Mouse (Mus musculus) layer of hippocampus, adult 8-10 months (tissue): ENCODE data around the gene Ppp1r37. TPM values are rescaled to one million over a fixed set of nuclear protein-coding genes. Genes with fewer than 3 reads are reported as not detected.

Experiments used
- DNase-seq, 2 experiments: peaks; one replicate each; pipeline ENCODE4 v3.0.0; 2022; ENCODE audit warnings: low spot score in 2 of 2
- total RNA-seq, 4 experiments: library from RNA; stranded (reverse); gene quantifications; 2 replicates each; pipeline ENCODE4 v1.2.4; 2022

The Ppp1r37 gene
- total RNA-seq, 4 experiments from 2014 or later, result 97.7 to 120 (median 108) TPM

DNA sequence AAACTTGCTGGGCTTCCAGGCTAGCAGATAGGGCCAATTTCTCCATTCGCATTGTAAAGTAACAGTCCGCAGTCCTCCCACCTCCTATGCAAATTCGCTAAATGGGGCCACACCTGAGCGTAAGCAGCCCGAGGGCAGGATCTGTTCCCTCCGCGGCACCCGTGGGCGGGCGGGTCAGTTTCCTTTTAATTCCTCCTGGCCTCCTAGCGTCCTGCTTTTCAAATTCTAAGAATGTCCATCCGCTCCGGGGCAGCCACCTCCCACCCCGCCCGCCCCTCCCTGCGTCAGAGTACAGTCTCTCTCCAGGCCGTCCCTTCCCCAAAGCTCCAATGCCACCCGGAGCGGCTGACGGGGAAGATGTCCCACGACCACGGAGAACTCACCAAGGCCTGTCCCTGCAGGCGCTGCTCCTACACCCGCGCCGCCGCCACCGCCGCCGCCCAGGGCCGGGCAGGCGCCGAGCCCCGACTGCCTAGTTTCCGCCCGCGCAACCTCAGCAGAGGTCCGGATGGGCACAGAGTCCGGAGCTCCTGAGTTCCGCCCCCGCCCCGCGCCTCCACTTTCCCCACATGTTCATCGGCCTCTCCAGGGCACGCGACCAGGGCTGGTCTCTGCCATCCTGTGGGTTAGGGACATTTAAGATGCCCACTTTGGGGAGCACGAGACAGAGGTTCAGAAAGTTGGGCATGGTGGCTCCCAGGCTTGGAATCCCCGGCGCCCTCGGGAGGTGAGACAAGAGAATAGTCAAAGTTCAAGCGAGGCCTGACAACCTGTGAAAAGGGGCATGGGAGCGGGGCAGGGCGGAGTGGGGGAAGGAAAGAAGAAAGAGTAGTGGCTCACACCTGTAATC lies 10.3 kb upstream of the Ppp1r37 start:
- DNase-seq, result peak in 1 of 2 experiments; percentile 65

DNA sequence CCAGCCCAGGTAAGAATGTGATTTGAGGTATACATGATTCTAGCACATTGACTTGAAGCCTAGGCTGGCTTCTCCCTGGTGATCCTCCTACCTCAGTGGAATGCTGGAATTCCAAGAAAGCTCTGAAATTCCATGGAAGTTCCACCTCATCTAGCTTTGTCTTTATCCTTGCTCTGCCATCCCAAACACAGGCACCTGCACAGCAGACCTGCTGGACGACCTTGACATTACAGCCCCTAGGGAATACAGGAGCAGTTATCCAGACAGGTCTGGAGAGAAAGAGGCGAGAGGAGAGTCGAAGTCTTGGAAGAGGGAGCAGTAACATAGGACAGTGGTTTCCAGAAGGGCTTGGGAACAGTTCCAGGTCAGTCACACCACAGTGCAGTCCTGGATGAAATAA lies 6.8 kb upstream of the Ppp1r37 start:
- no peak for DNase-seq

DNA sequence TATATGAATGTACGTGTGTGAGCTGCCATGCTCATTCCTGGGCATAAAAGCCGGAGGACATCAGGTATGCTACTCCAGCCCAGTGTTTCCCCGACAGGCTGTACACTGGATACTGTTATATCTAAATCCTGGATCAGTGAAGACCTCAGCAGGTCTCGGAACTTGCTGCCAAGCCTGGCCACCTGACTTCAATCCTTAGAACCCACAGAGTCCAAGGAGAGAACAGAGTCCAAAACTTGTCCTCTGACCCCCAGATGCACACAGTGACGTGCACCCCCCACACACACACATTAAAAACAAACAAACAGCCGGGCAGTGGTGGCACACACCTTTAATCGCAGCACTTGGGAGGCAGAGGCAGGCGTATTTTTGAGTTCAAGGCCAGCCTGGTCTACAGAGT lies 4.5 kb upstream of the Ppp1r37 start:
- no peak for DNase-seq

DNA sequence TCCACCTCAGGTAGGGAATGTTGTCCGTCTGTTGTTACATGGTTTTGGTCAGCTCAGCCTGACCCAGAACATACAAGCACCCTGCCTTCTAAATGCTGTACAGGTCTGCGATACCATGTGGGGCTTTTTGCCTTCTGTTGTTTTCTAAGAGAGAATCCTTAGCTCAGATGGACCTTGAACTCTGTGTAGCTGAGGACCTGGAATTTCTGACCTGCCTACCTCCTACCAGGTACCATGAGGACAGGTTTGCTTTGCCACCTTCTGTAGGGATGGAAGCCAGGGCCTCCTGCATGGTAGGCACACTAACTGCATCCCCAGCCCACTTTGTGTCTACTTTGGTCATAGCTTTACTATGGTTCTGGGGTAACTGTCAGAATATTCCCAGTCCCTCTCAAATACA lies 2.9 kb upstream of the Ppp1r37 start:
- DNase-seq, result no peak

DNA sequence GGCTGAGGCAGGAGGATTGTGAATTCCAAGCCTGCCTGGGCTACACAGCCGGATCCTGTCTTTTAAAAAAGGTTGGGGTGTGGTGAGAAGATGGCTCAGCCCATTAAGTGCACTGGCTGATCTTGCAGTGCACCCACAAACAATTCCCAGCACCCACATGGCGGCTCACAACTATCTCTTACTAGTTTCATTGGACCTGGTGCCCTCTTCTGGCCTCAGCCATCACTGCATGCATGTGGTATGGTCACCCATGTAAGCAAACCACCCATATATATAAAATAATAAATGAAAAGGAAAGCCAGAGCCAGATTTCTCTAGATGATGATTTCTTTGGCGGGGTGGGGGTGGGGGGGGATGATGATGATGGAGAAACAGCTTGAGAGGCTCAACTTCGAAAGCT lies 1.6 kb upstream of the Ppp1r37 start:
- DNase-seq, result no peak

DNA sequence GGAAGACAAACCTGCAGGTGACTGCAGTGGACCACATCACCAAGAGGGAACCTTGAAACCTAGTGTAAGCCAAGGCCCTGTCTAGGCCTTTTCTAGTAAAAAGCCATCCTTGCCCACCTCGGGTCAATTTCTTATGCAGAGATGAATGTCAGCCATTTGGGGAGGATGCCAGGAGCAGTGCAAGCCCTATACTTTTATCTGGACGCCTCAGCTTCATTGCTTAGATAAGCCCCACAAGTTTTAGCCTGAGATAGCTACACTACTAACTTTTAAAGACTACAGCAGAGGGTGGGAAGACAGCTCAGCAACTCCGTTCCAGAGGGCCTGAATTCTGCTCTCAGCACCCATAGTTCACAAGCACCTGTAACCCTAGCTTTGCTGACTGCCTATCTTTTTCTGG lies 1.0 kb upstream of the Ppp1r37 start:
- no peak for DNase-seq

DNA sequence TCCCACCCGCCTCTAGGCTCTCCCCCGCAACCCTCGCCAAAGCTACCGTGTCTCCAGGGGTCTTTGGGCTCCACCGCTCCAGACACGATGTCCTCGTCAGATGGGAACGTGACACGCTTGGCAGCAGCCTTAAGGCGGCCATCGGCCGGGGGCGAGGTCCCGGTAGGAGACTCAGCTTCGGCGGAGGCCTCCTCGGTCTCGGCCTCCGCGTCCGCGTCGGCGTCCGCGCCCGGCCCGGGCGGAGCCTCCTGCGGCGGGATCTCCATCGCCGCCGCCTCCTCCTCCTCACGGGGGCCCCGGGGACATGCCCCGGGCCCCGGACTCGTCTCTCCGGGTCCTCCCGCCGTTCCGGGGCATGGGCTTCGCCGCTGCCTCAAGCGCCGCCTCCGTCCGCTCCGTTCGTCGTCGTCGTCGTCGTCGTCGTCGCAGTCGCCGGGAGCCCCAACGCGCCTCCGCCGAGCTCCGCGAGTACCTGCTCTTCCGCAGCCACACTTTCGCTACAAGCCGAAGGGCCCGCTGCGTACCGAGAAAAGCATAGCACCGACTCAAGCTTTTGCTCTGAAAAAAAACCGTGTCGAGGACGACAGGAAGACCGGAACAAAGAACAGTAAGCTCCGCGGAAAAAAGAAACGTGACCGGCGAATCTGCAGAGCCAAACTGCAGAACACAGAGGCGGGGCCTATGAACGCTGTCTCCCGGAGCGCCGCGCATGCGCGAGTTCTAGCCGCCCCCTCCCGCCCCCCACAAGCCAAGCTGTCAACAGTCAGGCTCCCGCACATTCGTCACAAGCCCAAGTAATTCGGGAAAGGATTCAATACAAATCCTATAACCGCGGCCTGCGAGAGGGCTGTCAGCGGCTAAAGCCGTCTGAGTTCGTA lies 872 bp downstream of the Ppp1r37 start:
- peak; percentile 73 to 86 for DNase-seq

DNA sequence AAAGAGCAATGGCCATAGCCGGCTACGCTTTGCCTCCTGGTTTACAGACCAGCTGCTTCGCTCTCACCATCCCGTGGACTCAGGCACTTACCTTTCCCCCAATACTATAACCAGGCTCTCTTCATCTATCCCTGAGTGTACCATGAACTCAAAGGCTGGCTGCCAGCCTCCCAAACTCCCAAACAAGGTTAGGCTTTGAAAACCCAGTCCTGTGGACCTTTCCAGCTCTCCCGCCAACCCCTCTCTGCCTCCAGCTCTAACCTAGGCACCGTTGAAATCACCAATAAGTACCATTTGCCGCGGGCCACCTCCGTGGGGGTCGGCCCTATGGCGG lies 1.5 kb downstream of the Ppp1r37 start:
- DNase-seq, result no peak

DNA sequence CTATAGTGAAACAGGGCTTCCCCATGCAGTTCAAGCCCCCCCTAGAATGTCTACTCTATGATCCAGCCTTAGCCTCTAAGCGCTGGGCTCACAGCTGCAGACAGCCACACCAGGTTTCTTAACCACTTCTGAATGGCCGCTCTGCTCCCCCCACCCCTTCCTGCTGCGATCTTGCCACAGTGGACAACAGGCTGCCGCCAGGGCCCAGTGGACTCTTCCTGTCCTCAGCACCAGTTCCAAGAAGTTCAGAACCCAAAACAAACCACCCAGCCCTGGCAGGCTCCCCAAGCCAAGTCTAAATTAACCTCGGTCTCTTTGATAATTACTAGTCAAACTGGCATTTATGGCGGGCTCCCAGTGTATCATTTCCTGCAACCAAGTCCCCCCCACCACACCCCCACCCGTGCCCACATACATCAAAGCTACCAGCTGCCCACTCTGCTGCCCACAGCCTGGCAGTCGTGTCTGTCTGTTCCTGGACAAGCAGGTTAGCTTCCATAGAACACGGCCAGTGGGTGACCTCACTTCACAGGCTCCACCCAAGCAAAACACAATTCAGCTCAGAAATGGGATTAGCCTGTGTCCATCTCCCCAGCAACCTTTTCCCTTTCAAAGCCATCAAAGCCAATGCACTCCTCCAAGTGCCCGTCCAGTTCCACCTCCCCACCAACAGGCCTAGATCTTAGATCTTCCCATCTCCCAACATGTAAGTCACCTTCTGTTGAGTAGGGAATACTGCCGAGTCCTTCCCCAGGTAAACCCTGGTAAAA lies 2.2 kb downstream of the Ppp1r37 start:
- no peak for DNase-seq

DNA sequence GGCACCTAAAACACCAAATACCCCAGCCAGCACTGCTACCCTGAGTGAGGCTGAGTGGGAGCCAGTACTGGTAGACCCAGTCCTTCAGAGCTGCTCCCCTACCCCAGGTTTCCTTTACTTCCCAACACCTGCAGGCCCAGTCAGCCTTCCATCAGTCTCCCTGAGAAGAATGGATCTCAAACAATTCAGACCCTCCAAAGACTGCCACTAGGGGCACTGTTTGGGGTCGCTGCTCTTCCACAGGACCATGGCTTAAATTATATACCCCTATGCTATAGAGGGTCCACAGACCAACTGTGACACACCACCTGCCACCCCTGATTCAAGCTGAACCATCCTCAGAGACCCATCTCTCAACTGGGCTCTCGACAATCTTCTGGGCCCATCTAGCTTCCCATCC lies 3.9 kb downstream of the Ppp1r37 start:
- no peak for DNase-seq

DNA sequence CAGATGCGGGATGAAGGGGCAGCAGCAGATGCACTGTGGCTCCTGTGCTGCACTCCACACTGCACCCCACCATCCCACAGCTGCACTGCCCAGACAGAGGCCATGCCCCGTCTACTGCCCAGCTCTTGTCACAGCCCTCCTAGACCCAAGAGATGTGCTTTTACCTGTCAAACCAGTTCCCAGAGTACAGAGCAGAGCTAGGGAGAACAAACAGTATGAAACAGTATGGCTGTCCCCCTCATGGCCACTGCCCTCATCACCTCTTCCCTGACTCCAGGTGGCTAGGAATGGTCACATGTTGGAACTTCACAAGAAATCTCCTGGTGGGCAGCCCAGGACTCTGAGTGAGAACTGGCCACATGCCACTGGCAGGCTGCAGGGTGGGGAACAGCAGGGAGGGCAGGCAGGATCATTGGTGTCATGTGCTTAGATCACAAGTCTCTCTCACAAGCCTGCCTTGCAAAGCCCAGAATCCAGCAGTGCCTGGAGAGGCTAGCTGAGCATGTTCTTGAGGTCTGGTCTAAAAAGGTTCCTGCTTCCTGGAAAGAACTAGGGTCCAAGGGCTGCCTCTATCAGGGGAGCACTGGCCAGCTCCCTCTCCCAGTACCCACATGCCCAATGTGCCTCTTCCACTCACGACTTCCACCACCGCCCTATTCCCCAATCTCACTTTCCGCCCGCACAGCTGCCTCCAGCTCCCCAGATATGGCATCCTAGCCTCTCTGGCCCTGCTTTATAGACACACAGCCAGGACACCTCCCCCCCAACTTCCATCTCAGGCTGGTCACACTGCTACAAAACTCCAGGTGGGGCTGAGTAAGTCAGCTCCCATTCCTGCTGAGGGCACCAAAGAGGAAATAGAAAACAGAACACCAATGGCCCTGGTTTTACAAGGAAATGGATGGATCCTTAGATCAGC lies 4.6 kb downstream of the Ppp1r37 start:
- no peak for DNase-seq

DNA sequence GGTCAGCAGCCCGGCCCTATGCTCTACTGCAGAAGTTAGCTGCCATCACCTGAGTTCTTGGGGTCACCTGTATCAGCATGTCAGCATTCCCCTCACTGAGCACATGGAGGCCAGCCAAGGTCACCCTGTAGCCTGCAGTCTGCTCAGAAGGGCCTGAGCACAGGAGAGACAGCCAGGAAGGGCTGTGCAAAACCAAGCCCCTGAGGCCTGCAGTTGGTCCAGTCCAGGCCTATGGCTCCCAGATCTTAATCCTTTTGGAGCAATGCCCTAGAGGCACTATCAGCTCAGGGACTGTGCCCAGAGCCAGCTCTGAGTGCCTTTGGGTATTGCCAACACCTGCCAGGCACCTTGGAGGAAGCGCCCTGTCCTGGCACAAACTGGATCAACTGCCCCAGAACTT lies 5.8 kb downstream of the Ppp1r37 start:
- DNase-seq, result no peak

DNA sequence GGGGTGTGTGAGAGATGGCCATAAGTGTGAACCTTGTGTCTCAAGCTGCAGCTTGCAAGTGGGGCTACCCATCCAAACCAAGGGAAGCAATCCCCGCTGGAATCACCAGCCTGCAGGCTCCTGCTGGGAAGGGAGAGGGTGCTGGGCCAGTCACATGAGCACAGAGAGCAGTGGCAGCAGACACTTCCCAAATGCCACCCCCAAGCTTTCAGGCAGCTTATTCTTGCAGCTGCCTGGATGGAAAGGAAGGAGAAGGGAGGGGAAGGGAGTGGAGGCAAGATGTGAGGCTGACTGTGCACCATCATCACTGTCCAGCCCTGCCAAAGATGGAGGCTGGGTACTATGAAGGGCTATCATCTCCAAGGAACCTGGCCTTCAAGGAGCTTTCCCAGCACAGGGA lies 8.7 kb downstream of the Ppp1r37 start:
- DNase-seq, result peak; percentile 39 to 51

DNA sequence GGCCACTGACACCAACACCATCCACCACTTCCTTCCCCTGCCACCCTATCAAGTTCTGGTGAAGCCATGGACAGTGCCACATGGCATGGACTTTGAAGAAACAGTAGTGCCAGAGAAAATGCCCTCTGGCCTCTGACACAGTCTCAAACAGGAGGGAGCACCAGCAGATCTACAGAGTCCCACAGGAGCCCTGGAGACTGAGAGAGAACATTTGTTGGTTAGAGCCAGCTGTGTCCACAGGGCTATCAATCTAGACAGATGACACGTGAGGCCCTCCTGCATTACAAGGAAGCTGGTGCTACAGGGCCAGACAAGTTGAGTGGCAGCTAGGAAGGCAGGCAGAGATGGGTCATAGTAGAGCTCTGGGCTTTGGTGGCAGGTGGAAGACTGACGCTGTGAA lies 10.4 kb downstream of the Ppp1r37 start:
- no peak for DNase-seq

DNA sequence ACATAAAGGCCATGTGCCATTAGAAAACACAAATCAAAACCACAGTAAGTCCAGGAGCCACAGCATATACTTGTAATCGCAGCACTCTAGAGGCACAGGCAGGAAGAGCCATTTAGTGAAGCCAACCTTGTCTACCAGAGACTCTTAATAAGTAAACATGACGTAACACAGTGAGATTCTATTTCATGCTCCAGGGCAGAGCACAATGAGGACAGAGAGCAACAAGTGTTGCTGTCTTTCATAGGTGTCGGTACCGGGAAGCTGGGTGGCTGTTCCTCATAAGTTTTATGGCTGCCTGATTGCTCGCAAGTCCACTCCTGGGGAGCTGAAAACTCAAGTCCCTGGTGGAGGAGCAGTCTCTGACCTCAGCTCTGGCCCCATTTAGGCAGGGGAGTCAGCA lies 11.2 kb downstream of the Ppp1r37 start:
- no peak for DNase-seq

DNA sequence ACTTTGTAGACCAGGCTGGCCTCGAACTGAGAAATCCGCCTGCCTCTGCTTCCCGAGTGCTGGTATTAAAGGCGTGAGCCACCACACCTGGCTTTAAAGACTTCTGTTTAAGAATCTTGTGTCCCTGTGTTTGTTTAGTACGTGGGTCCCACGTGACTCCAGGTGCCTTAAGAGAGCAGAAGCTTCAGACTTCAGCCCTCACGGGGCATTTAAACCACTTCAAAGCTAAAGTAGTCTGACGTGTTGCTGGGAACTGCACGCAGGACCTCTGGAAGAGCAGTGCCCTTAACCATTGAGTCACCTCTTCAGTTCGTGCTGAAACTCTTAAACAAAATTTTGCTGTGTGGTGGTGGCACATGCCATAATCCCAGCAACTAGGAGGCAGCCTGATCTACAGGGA lies 13.5 kb downstream of the Ppp1r37 start:
- DNase-seq, result no peak

DNA sequence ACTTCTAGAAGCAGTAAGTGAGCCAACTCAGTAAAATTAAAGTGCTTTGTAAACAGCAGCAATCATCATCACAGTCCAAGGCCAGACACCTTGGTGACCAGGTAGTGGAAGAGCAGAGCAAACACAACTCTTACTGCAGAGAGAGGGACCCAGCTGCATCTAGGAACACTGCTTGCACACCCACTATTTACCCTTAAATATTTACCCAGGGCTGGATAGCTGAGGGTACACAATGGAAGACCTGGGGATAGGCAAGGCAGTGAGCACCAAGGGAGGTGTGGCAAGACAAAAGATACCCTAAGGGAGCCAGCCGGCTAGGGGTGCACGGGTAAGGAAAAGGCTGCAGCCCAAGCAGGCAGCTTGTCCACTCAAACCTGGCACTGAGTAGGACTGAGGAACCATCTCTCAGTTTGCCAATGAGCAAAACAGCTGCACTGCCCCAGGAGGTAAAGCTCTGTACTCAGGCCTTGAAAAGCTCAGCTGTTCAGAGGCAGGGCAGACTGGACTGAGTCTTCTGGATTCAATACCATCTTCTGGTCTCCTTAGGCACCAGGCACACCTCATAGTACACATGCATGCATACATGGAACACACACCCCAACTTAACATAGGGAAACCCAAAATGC lies 15.4 kb downstream of the Ppp1r37 start:
- no peak for DNase-seq

DNA sequence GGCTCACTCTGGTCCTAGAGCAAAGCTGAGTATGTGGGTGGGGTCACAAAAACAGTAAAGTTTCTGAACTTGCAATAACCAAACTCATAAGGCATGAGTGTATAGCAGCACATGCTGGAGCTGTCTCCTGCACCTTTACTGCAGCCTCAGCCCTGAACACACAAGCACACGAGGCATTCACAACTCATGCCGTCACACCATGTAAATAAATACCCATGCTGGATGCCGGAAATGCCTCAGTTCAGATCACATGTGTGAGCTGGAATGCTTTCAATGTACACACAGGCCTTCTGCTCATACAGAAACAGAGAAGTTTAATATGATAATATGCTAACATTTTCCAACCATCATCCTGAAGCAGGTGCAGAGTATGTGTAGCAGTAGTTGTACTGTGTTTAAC lies 16.9 kb downstream of the Ppp1r37 start:
- DNase-seq, result no peak

DNA sequence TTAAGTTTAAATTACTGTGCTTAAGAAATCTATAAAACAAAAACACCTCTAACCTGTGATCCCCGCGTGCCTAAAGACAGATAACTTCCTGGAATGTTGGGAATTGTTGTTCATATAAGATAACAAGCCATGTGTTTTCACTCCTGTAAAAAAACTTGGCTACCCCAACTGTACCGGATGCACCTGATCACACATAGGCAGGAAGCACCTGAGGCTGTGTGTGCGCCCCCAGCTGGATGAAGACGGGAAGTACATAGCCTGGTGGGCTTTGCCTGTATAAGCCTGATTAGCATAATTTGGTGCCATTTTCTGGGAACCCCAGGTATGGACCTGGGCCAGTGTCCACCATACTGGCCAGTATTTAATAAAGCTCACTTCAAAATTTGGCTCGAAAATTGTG lies 19.3 kb downstream of the Ppp1r37 start:
- DNase-seq, result no peak

DNA sequence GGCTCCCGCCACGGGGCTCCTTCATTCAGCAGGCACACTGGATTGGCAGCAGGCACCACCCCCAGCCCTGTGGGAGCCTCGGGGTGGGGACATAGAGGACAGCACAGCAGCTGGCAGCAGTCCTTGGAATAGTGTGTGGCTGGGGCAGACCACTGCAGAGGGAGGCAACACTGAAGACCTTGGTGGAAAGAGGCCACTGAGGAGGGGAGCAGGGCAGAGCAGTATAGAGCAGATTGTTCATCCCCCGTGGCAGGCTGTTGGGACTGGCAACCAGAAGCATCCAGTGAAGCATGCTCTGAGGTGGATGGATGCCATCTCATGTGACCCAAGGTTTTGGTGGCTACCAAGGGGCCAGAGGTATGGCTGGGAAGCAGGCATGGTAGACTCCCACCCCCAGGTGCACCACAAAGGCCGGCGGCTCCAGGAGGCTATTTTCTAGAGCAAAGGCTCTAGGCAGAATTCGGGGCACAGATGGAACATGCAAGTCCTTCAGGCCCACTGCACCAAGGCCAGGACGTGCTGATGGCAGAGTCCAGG lies 20.7 kb downstream of the Ppp1r37 start:
- no peak for DNase-seq
